Mouse (Mus musculus): Measurements from ENCODE around the gene Plin4.

Plin4 gene

GRCm38 (mm10) chr17:56133457-56134363 is 24.1 kb upstream of the Plin4 start:
- CTCF ChIA-PET = interaction anchor here (0.5 to 3.1 kb wide), 24 partner anchors 8 to 629 kb away, joined by 3 to 16 read pairs (median 4); partner anchors contain the start of genes Dpp9 (in 1 of the 4) and Lrg1 (in 1 of the 4)
- POLR2A ChIA-PET = interaction anchor here (0.6 to 1.8 kb wide), 11 partner anchors 14 to 539 kb away, joined by 3 to 5 read pairs (median 3); partner anchors contain the start of genes Hdgfl2 (in 1 of the 4) and Ranbp3 (in 1 of the 4)

GRCm38 (mm10) chr17:56132661-56133060 is 23.1 kb upstream of the Plin4 start:
- CTCF ChIA-PET = interaction anchor here in 3 of 4 experiments (0.9 to 3.1 kb wide), 4 partner anchors 12 to 123 kb away, joined by 3 to 16 read pairs (median 7); partner anchors contain the start of gene Lrg1 (in 1 of the 3)
- POLR2A ChIA-PET = interaction anchor here in 1 of 4 experiments (0.6 kb wide), 1 partner anchor 8 kb away, joined by 3 read pairs; no protein-coding TSS in a partner anchor

GRCm38 (mm10) chr17:56131814-56132213 is 22.2 kb upstream of the Plin4 start:
- CTCF ChIA-PET = interaction anchor here (0.6 to 2.6 kb wide), 89 partner anchors 8 to 533 kb away, joined by 3 to 29 read pairs (median 4); partner anchors contain the start of genes Plin5 (in 3 of the 4), Sema6b (in 3 of the 4), Dpp9 (in 2 of the 4) and Chaf1a (in 1 of the 4)
- POLR2A ChIA-PET = interaction anchor here in 3 of 4 experiments (0.6 to 1.9 kb wide), 24 partner anchors 8 to 427 kb away, joined by 3 to 9 read pairs (median 3); partner anchors contain the start of genes Chaf1a (in 1 of the 3), Hdgfl2 (in 1 of the 3), Plin5 (in 1 of the 3) and Sema6b (in 1 of the 3)

- ChIA-PET POLR2A (interaction anchor here in 3 of 4 experiments (0.6 to 1.9 kb wide), 27 partner anchors 9 to 430 kb away, joined by 3 to 9 read pairs (median 3); partner anchors contain the start of genes Chaf1a (in 1 of the 3), Hdgfl2 (in 1 of the 3), Plin5 (in 1 of the 3) and Sema6b (in 1 of the 3)), CTCF (interaction anchor here (0.5 to 2.6 kb wide), 100 partner anchors 8 to 533 kb away, joined by 3 to 29 read pairs (median 4); partner anchors contain the start of genes Plin5 (in 3 of the 4), Sema6b (in 3 of the 4), Chaf1a (in 1 of the 4) and Dpp9 (in 1 of the 4))
Measured at GRCm38 (mm10) chr17:56131136-56131535, 21.5 kb upstream of the Plin4 start.

- POLR2A ChIA-PET = no interaction called here
- CTCF ChIA-PET = no interaction called here
Measured at GRCm38 (mm10) chr17:56128246-56128645, 18.6 kb upstream of the Plin4 start.

GRCm38 (mm10) chr17:56126175-56126574 is 16.6 kb upstream of the Plin4 start:
- ChIA-PET CTCF (interaction anchor here in 3 of 4 experiments (0.5 to 1.7 kb wide), 7 partner anchors 8 to 505 kb away, joined by 3 to 8 read pairs (median 4); partner anchors contain the start of gene Plin5 (in 1 of the 3)), POLR2A (interaction anchor here in 2 of 4 experiments (1.0 to 2.1 kb wide), 5 partner anchors 9 to 115 kb away, joined by 3 to 4 read pairs (median 3); partner anchors contain the start of gene Plin5 (in 1 of the 2))

- ChIA-PET POLR2A (interaction anchor here (0.6 to 2.1 kb wide), 12 partner anchors 14 to 166 kb away, joined by 3 to 6 read pairs (median 4); partner anchors contain the start of gene Chaf1a (in 1 of the 4)), CTCF (interaction anchor here (0.6 to 1.8 kb wide), 69 partner anchors 9 to 763 kb away, joined by 3 to 18 read pairs (median 5); partner anchors contain the start of genes Dpp9 (in 2 of the 4), Sema6b (in 2 of the 4), Hdgfl2 (in 1 of the 4) and Kdm4b (in 1 of the 4))
Measured at GRCm38 (mm10) chr17:56125276-56125630, 15.7 kb upstream of the Plin4 start.

GRCm38 (mm10) chr17:56124377-56125275 is 15.0 kb upstream of the Plin4 start:
- ChIA-PET POLR2A (interaction anchor here (0.6 to 2.1 kb wide), 11 partner anchors 13 to 167 kb away, joined by 3 to 6 read pairs (median 4); partner anchors contain the start of gene Chaf1a (in 1 of the 4)), CTCF (interaction anchor here (0.6 to 1.8 kb wide), 69 partner anchors 9 to 763 kb away, joined by 3 to 18 read pairs (median 5); partner anchors contain the start of genes Dpp9 (in 2 of the 4), Sema6b (in 2 of the 4), Hdgfl2 (in 1 of the 4) and Kdm4b (in 1 of the 4))

GRCm38 (mm10) chr17:56123681-56124340 is 14.2 kb upstream of the Plin4 start:
- CTCF ChIA-PET = interaction anchor here in 3 of 4 experiments (0.6 to 1.8 kb wide), 12 partner anchors 8 to 227 kb away, joined by 3 to 18 read pairs (median 4); no protein-coding TSS in a partner anchor
- POLR2A ChIA-PET = no interaction called here

- POLR2A ChIA-PET = no interaction called here
- CTCF ChIA-PET = interaction anchor here in 3 of 4 experiments (0.5 to 1.5 kb wide), 3 partner anchors 9 to 70 kb away, joined by 3 read pairs; no protein-coding TSS in a partner anchor
Measured at GRCm38 (mm10) chr17:56123161-56123560, 13.6 kb upstream of the Plin4 start.

- ChIA-PET CTCF (interaction anchor here in 3 of 4 experiments (1.0 to 2.5 kb wide), 6 partner anchors 8 to 12 kb away, joined by 3 to 11 read pairs (median 5); no protein-coding TSS in a partner anchor), POLR2A (interaction anchor here in 2 of 4 experiments (0.7 to 1.4 kb wide), 4 partner anchors 13 to 244 kb away, joined by 3 read pairs; no protein-coding TSS in a partner anchor)
Measured at GRCm38 (mm10) chr17:56121826-56122225, 12.2 kb upstream of the Plin4 start, which contains the start of gene Lrg1. TSS of gene Lrg1 (minus strand) at chr17:56122001.

- POLR2A ChIA-PET = interaction anchor here in 3 of 4 experiments (0.9 to 2.7 kb wide), 7 partner anchors 11 to 99 kb away, joined by 3 to 9 read pairs (median 4); partner anchors contain the start of genes Hdgfl2 (in 2 of the 3), Dpp9 (in 1 of the 3) and Ubxn6 (in 1 of the 3)
- CTCF ChIA-PET = interaction anchor here (0.6 to 2.5 kb wide), 13 partner anchors 8 to 206 kb away, joined by 3 to 11 read pairs (median 5); partner anchors contain the start of genes Kdm4b (in 1 of the 4) and Sh3gl1 (in 1 of the 4)
Measured at GRCm38 (mm10) chr17:56119981-56120880, 10.6 kb upstream of the Plin4 start.

GRCm38 (mm10) chr17:56119431-56119830 is 9.8 kb upstream of the Plin4 start:
- ChIA-PET CTCF (interaction anchor here in 2 of 4 experiments (0.6 to 1.6 kb wide), 3 partner anchors 12 to 144 kb away, joined by 4 to 7 read pairs (median 4); no protein-coding TSS in a partner anchor), POLR2A (interaction anchor here in 3 of 4 experiments (0.5 to 2.7 kb wide), 7 partner anchors 12 to 347 kb away, joined by 3 to 9 read pairs (median 3); partner anchors contain the start of gene Hdgfl2 (in 1 of the 3))

- CTCF ChIA-PET = interaction anchor here (0.6 to 1.5 kb wide), 17 partner anchors 8 to 240 kb away, joined by 3 to 10 read pairs (median 4); partner anchors contain the start of genes Sh3gl1 (in 2 of the 4), Fem1a (in 1 of the 4), Hdgfl2 (in 1 of the 4) and Plin4 (in 1 of the 4)
- POLR2A ChIA-PET = interaction anchor here in 3 of 4 experiments (0.8 to 1.9 kb wide), 24 partner anchors 9 to 510 kb away, joined by 3 to 10 read pairs (median 3); partner anchors contain the start of genes Hdgfl2 (in 2 of the 3), Ubxn6 (in 2 of the 3), Chaf1a (in 1 of the 3) and Lonp1 (in 1 of the 3)
Measured at GRCm38 (mm10) chr17:56117251-56117710, 7.7 kb upstream of the Plin4 start, which contains the start of gene Plin5. TSS of gene Plin5 (minus strand) at chr17:56117596.
